ENCODE assay signal across 9 mouse cellular contexts in the genomic region with DNA sequence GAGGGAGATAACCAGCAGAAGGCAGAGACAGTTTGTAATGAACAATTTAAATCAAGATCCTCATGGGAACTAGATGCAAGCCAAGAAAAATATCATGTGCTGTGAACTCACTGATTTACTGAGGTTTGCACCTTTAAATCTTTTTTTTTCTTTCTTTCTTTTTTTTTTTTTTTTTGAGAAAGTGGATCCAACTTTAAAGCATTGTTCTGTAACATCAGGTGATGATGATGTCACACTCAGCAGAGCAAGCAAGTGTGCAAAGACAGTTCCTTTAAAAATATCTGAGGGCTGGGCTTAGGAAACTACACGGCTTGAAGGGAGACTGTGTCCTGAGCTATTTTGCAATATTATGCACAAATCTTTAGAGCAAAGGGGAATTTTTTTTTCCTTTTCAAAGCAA.
A peak's percentile ranks its signal among the peaks of the same experiment; 100 is the strongest.
DNase-seq lines count a peak whose midpoint lies in the region; ATAC-seq and TF ChIP-seq lines count a peak whose summit lies in the region.
"Had no signal": no experiment of that assay in that cellular context is flagged by ENCODE, and none has a peak within 500 bp of the region (broad histone marks: within the 10 kb centered on the region; RNA-seq: fewer than 3 reads in every experiment).

No protein-coding gene starts in this region.

- H3K27me3 ChIP-seq in CH12.LX (replicated peaks), result no peaks in the 10 kb centered on the region
- no peaks in the 10 kb centered on the region for H3K27me3 ChIP-seq in forebrain, embryonic 14.5 days (replicated peaks; ENCODE audit: control insufficient read depth, insufficient read depth, low read length)
- no peaks in the 10 kb centered on the region for H3K27me3 ChIP-seq in limb, embryonic 14.5 days (ENCODE audit: control insufficient read depth, insufficient read depth, low read length)
- no peaks in the 10 kb centered on the region for H3K27me3 ChIP-seq in liver, embryonic 12.5 days (replicated peaks)

- H3K9me3 ChIP-seq in CH12.LX (replicated peaks; ENCODE audit: low read length), result no peaks in the 10 kb centered on the region
- H3K9me3 ChIP-seq in forebrain, embryonic 14.5 days (replicated peaks; ENCODE audit: control insufficient read depth, low read length), result no peaks in the 10 kb centered on the region
- no peaks in the 10 kb centered on the region for H3K9me3 ChIP-seq in limb, embryonic 14.5 days (ENCODE audit: control insufficient read depth, low read length)
- no peaks in the 10 kb centered on the region for H3K9me3 ChIP-seq in liver, embryonic 12.5 days (replicated peaks)

- in situ Hi-C loops in CH12.LX (cut with MboI; ENCODE audit: low pct_ligation_motif_present, low pct_unique_long_range_greater_than_20kb, low sequenced_read_pairs), result no loop called here

- peak overlapping the region in 1 of 3 experiments; percentile 29 for H3K4me3 ChIP-seq in CH12.LX (replicated peaks in 1 of 3; ENCODE audit: low read depth in 2 of 3, low read length in 2 of 3, poor library complexity in 1 of 3)
- H3K4me3 ChIP-seq in forebrain, embryonic 14.5 days (ENCODE audit: low read depth, low read length), result no peak overlapping the region
- H3K4me3 ChIP-seq in limb, embryonic 14.5 days (replicated peaks; ENCODE audit: low read length), result 0 out of 2 replicates have a peak overlapping the region, but pooled peaks have one; percentile 7
- no peak overlapping the region for H3K4me3 ChIP-seq in liver, embryonic 12.5 days

- dilution Hi-C loops in CH12.LX (cut with MboI; ENCODE audit: extremely low pct_ligation_motif_present, extremely low pct_unique_long_range_greater_than_20kb, low sequenced_read_pairs), result no loop called here

- TF ChIP-seq CTCF in CH12.LX (conservative IDR thresholded peaks at IDR 0.05 in 1 of 2, IDR thresholded peaks at IDR 0.05 in 1 of 2; ENCODE audit: low read depth in 2 of 2, low read length in 2 of 2), result no peak

- no peaks in the 10 kb centered on the region for H3K36me3 ChIP-seq in CH12.LX (replicated peaks in 1 of 2; ENCODE audit: control insufficient read depth in 1 of 2, insufficient read depth in 1 of 2, low read length in 1 of 2)
- no peaks in the 10 kb centered on the region for H3K36me3 ChIP-seq in forebrain, embryonic 14.5 days (ENCODE audit: control insufficient read depth, insufficient read depth, low read length)
- no peaks in the 10 kb centered on the region for H3K36me3 ChIP-seq in limb, embryonic 14.5 days (ENCODE audit: control insufficient read depth, insufficient read depth, low read length)
- H3K36me3 ChIP-seq in liver, embryonic 12.5 days, result no peaks in the 10 kb centered on the region

- no peak for TF ChIP-seq POLR2A in CH12.LX (IDR thresholded peaks at IDR 0.05; ENCODE audit: low read depth, low read length)
- no peak for TF ChIP-seq POLR2A in limb, embryonic 14.5 days (IDR thresholded peaks at IDR 0.05; ENCODE audit: borderline replicate concordance, extremely low read depth, insufficient read depth, insufficient read length)

- DNase-seq in CH12.LX (ENCODE audit: extremely low read depth), result peak; percentile 56
- peak; percentile 35 for DNase-seq in Muller cell, postnatal 12 days (ENCODE audit: inconsistent ontology term)
- DNase-seq in forebrain, embryonic 14.5 days (ENCODE audit: low spot score), result peak; percentile 20
- DNase-seq in limb, embryonic 14.5 days (ENCODE audit: low spot score), result no peak
- DNase-seq: cerebellum, postnatal 14 days; right cerebral cortex, postnatal 14 days had no signal

- TF ChIP-seq EP300 in CH12.LX (IDR thresholded peaks at IDR 0.05; ENCODE audit: low read length), result 0 out of 2 replicates have a peak, but pooled peaks have one; percentile 11

- no peak overlapping the region for H3K9ac ChIP-seq in CH12.LX (ENCODE audit: insufficient read depth, low read depth)
- H3K9ac ChIP-seq in forebrain, embryonic 14.5 days (ENCODE audit: low read length), result peak overlapping the region; percentile 9; the same call in 1 of the 2 replicates
- no peak overlapping the region for H3K9ac ChIP-seq in limb, embryonic 14.5 days (ENCODE audit: low read depth, low read length, severe bottlenecking)
- no peak overlapping the region for H3K9ac ChIP-seq in liver, embryonic 12.5 days

- no peak overlapping the region for H3K27ac ChIP-seq in CH12.LX (ENCODE audit: insufficient read depth, low read depth)
- H3K27ac ChIP-seq in forebrain, embryonic 14.5 days (ENCODE audit: low read depth, low read length), result no peak overlapping the region
- H3K27ac ChIP-seq in limb, embryonic 14.5 days (replicated peaks; ENCODE audit: low read depth, low read length), result 0 out of 2 replicates have a peak overlapping the region, but pooled peaks have one; percentile 45
- H3K27ac ChIP-seq in liver, embryonic 12.5 days, result no peak overlapping the region

- WGBS in forebrain, embryonic 14.5 days, result 11% methylated on average over 1 of the region's 1 CpGs
- 7% methylated on average over 1 of the region's 1 CpGs for WGBS in limb, embryonic 14.5 days
- WGBS in liver, embryonic 12.5 days (ENCODE audit: insufficient replicate concordance), result 20% methylated on average over 1 of the region's 1 CpGs

- no peak for TF ChIP-seq RAD21 in CH12.LX (IDR thresholded peaks at IDR 0.05; ENCODE audit: low read depth, low read length)

- H3K4me2 ChIP-seq in CH12.LX (ENCODE audit: insufficient read depth, low read depth, poor library complexity, severe bottlenecking), result peak overlapping the region; percentile 58
- peak overlapping the region; percentile 30 for H3K4me2 ChIP-seq in forebrain, embryonic 14.5 days (ENCODE audit: low read length)
- H3K4me2 ChIP-seq in limb, embryonic 14.5 days (replicated peaks; ENCODE audit: low read depth, low read length, severe bottlenecking), result peak overlapping the region; percentile 31; the same call in 1 of the 2 replicates
- no peak overlapping the region for H3K4me2 ChIP-seq in liver, embryonic 12.5 days

- ATAC-seq in forebrain, embryonic 14.5 days, result no peak
- ATAC-seq in limb, embryonic 14.5 days (ENCODE audit: low FRiP score, low read depth), result no peak
- ATAC-seq in liver, embryonic 12.5 days, result no peak
- ATAC-seq in frontal cortex, adult (ENCODE audit: low TSS enrichment), result no peak
- no peak for ATAC-seq in erythroblast, adult 5-6 weeks (replicated peaks; ENCODE audit: low FRiP score, poor library complexity, severe bottlenecking)

- H3K4me1 ChIP-seq in CH12.LX (ENCODE audit: control insufficient read depth in 1 of 2, insufficient read depth in 2 of 2), result peaks cover 7 to 35% of the 10 kb centered on the region in 2 experiments; a peak in 3 of 4 replicates
- H3K4me1 ChIP-seq in forebrain, embryonic 14.5 days (ENCODE audit: control insufficient read depth, insufficient read depth, low read length), result peaks cover 12% of the 10 kb centered on the region
- H3K4me1 ChIP-seq in limb, embryonic 14.5 days (ENCODE audit: control insufficient read depth, insufficient read depth, low read length), result peaks cover 16% of the 10 kb centered on the region
- H3K4me1 ChIP-seq in liver, embryonic 12.5 days, result no peaks in the 10 kb centered on the region

- H3K79me2 ChIP-seq in CH12.LX (replicated peaks; ENCODE audit: control insufficient read depth, extremely low read depth, insufficient read depth, poor library complexity, severe bottlenecking), result no peaks in the 10 kb centered on the region

TF ChIP-seq in CH12.LX, 34 proteins besides CTCF, POLR2A, EP300 and RAD21:
- peak; percentile 52 for TF ChIP-seq ETS1 (conservative IDR thresholded peaks at IDR 0.05; ENCODE audit: low read depth, low read length)
- TF ChIP-seq POLR2AphosphoS2 (IDR thresholded peaks at IDR 0.05; ENCODE audit: low read depth, low read length), result no peak
- peak; percentile 64 for TF ChIP-seq BHLHE40 (IDR thresholded peaks at IDR 0.05; ENCODE audit: low read depth, low read length)
- TF ChIP-seq TCF12 (IDR thresholded peaks at IDR 0.05; ENCODE audit: low read depth, low read length), result no peak
- TF ChIP-seq JUN (IDR thresholded peaks at IDR 0.05; ENCODE audit: insufficient read depth, low read depth, low read length), result peak; percentile 35
- TF ChIP-seq ZNF384 (IDR thresholded peaks at IDR 0.05; ENCODE audit: low read depth, low read length), result peak; percentile 88
